Mouse (Mus musculus) liver, embryonic 14.5 days (tissue): Measurements from ENCODE around the gene Agap1.

Experiments
- CTCF ChIP-seq: IDR thresholded peaks from 2 replicates; pipeline ENCODE4 v1.5.1; 2016; ENCODE audit warnings: antibody characterized with exemption, low read depth, control low read depth
- EP300 ChIP-seq: IDR thresholded peaks from 2 replicates; pipeline ENCODE4 v1.6.1; 2016; ENCODE audit warnings: antibody characterized with exemption, low read depth

GRCm38 (mm10) chr1:89870906-89871211, 416.3 kb downstream of the Agap1 start:
- TF ChIP-seq CTCF (no peak), EP300 (no peak)
